Mouse (Mus musculus): ENCODE results near the gene Stambpl1. TPM values are rescaled to one million over a fixed set of nuclear protein-coding genes. Genes with fewer than 3 reads are reported as not detected.

The Stambpl1 gene
- polyA plus RNA-seq, 1 experiment, result 2.2 TPM

DNA sequence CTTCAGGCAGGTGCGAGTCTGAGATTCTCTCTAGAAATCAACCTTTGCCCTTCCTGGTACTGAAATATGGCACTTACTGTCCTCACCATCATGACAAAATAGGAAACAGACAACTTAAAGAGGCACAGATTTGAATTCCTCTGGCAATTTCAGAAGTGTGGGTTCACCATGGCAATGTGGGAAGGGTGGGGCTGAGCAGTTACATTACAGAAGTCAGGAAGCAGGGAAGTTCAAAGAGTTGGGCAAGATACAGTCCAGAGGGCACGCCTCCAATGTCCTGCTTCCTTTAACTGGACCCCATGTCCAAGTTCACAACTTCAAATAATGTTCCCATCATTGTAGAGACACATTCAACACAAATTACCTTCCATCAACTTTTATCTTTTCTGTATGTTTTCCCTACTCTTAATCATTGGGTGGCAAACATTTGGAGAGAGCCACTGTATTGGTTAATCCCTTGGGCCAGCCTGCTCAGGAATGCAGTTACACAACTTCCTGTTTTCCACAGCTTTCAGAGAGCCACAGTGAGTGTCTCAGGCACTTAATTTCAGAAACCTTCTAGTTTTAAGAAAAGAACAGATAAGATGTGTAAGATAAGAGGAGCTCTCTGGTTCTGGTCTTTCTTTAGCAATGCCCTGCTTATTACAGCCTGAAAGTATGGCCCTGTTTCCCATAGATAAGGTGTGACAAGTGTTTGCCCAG, 70.4 kb downstream of the Stambpl1 start:
- no peak overlapping the region for H3K4me3 ChIP-seq (ENCODE audit: insufficient read depth, low read depth, low read length)
- peak; percentile 19 for DNase-seq
- WGBS, result 70% methylated on average over 2 of the region's 2 CpGs
- H3K36me3 ChIP-seq (ENCODE audit: control insufficient read depth, insufficient read depth, low read length), result no peaks in the 10 kb centered on the region
- H3K27ac ChIP-seq (ENCODE audit: insufficient read depth, low read depth, low read length), result peak overlapping the region; percentile 64; the same call in 1 of the 2 replicates
- no peak for TF ChIP-seq CTCF (conservative IDR thresholded peaks at IDR 0.05; ENCODE audit: insufficient read depth, insufficient read length, low read depth, low read length)
- TF ChIP-seq POLR2A (IDR thresholded peaks at IDR 0.05; ENCODE audit: low read depth, low read length), result no peak
- H3K27me3 ChIP-seq (replicated peaks; ENCODE audit: control insufficient read depth, insufficient read depth, low read length), result no peaks in the 10 kb centered on the region
- H3K4me1 ChIP-seq (ENCODE audit: control insufficient read depth, insufficient read depth, low read length), result 0 out of 2 replicates have a peak, but pooled peaks cover 6% of the 10 kb centered on the region

DNA sequence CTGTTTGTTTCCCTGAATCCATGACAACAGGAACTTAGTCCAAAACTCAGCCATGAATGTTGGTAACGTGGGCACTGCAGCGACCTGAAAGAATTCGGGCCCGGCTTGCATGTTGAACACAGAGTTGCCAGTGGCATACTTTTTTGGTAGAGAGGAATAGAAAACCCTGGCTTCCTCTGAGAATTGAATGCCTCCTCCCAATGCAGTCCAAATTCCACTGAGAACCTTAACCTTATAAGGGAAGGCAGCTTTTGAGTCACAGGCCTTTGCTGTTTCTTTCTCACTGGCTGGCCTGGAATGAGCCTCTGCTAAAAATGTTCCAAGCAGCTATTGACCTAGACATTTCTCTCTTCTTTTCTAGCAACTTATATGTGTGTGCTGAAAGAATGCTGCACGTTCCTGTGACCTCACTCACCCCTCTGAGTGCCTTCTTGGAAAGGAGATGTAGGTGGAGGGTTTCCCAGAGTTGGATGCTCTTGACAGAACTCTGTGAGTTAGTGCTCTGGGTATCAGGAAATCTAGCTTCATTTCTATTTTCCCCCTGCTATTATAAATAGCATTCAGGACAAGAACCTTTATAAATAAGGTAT, 73.7 kb downstream of the Stambpl1 start:
- Histone ChIP-seq H3K27me3 (replicated peaks; ENCODE audit: control insufficient read depth, insufficient read depth, low read length) (no peaks in the 10 kb centered on the region), H3K27ac (ENCODE audit: insufficient read depth, low read depth, low read length) (peak overlapping the region; percentile 39), H3K36me3 (ENCODE audit: control insufficient read depth, insufficient read depth, low read length) (no peaks in the 10 kb centered on the region), H3K4me1 (ENCODE audit: control insufficient read depth, insufficient read depth, low read length) (0 out of 2 replicates have a peak, but pooled peaks cover 6% of the 10 kb centered on the region), H3K4me3 (ENCODE audit: insufficient read depth, low read depth, low read length) (no peak overlapping the region)
- peak; percentile 21 for DNase-seq
- no peak for TF ChIP-seq POLR2A (IDR thresholded peaks at IDR 0.05; ENCODE audit: low read depth, low read length)
- TF ChIP-seq CTCF (conservative IDR thresholded peaks at IDR 0.05; ENCODE audit: insufficient read depth, insufficient read length, low read depth, low read length), result no peak
- 38% methylated on average over 5 of the region's 5 CpGs for WGBS

DNA sequence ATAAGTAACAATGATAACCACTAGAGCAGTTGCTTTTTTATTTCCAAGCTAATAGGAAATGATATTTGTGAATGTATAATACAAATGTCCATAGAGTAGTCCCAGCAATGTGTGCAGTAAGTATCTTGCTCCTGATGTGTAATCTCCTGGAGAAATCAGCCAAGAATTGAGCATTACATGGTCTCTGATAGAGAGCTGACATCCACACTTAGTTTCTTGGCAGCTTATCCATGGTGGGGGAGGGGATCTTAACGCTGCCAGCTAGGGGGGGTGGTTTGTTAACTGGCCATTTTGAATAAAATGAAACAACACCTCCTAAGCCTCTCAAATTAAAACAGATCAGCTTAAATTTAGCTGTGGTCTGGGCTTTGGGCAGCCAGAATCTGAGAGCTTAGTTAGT, 77.0 kb downstream of the Stambpl1 start:
- 0 out of 2 replicates have a peak, but pooled peaks cover 6% of the 10 kb centered on the region for H3K4me1 ChIP-seq (ENCODE audit: control insufficient read depth, insufficient read depth, low read length)
- no peak overlapping the region for H3K4me3 ChIP-seq (ENCODE audit: insufficient read depth, low read depth, low read length)
- 30% methylated on average over 1 of the region's 1 CpGs for WGBS
- no peaks in the 10 kb centered on the region for H3K27me3 ChIP-seq (replicated peaks; ENCODE audit: control insufficient read depth, insufficient read depth, low read length)
- no peaks in the 10 kb centered on the region for H3K36me3 ChIP-seq (ENCODE audit: control insufficient read depth, insufficient read depth, low read length)
- no peak for DNase-seq
- TF ChIP-seq POLR2A (IDR thresholded peaks at IDR 0.05; ENCODE audit: low read depth, low read length), result no peak
- TF ChIP-seq CTCF (conservative IDR thresholded peaks at IDR 0.05; ENCODE audit: insufficient read depth, insufficient read length, low read depth, low read length), result no peak
- H3K27ac ChIP-seq (ENCODE audit: insufficient read depth, low read depth, low read length), result no peak overlapping the region

DNA sequence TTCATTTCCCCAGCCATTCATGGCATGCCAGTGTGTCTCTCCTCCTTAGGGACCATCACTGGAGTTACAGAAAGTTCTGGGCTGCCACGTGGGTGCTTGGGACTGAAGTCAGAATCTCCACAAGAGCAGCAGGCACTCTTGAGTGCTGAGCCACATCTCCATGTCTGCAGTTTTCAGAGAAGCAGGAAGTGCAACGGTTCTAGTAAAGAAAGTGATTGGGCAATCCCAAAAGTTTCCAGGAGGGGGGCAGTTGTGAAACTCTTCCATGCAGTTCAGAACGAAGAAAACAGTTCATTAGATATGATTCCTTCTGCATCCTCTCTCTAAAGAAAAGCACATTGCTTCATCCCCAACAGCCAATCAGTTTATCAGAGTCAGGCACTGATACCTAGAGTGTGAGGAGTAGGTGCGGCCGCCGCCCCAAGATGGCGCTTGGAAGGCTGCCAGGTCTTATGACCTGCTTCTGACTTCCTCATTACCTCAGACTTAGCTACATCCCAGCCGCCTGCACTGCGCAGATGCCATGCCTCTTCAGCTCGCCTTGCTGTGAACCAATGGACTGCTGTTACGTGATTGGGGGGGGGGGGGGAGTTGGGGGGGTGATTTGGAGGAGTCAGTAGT, 78.2 kb downstream of the Stambpl1 start:
- Histone ChIP-seq H3K27ac (ENCODE audit: insufficient read depth, low read depth, low read length) (no peak overlapping the region), H3K4me3 (ENCODE audit: insufficient read depth, low read depth, low read length) (no peak overlapping the region), H3K36me3 (ENCODE audit: control insufficient read depth, insufficient read depth, low read length) (no peaks in the 10 kb centered on the region), H3K4me1 (ENCODE audit: control insufficient read depth, insufficient read depth, low read length) (0 out of 2 replicates have a peak, but pooled peaks cover 6% of the 10 kb centered on the region), H3K27me3 (replicated peaks; ENCODE audit: control insufficient read depth, insufficient read depth, low read length) (no peaks in the 10 kb centered on the region)
- 82% methylated on average over 11 of the region's 11 CpGs for WGBS
- TF ChIP-seq POLR2A (IDR thresholded peaks at IDR 0.05; ENCODE audit: low read depth, low read length) (no peak), CTCF (conservative IDR thresholded peaks at IDR 0.05; ENCODE audit: insufficient read depth, insufficient read length, low read depth, low read length) (no peak)
- no peak for DNase-seq

DNA sequence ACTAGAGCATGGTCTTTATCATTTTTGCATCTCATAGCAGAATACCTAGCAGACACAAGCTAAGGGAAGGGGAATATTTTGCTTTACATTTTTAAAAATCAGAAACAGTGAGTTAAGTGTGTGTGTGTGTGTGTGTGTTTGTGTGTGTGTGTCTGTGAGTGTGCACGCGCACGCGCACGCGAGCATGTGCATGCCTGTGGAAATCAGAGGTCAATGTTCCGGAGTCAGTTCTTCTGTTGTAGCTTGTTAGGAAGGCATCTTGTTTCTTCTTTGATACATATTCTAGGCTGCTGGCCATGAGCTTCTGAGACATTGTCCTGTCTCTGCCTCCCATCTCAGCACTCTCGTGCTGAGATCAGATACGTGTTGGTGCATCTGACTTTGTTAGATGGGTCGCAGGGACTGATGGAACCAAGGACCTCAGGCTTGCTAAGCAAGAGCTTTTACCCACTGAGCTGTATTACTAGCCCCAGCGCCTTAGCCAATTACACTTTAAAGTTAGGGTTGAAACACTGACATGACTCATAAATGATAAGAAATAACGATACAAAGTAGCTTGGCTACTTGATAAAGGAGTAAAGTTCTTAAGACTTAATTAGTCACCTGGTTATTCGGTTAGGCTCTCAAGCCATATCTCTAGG, 78.9 kb downstream of the Stambpl1 start:
- no peaks in the 10 kb centered on the region for H3K27me3 ChIP-seq (replicated peaks; ENCODE audit: control insufficient read depth, insufficient read depth, low read length)
- TF ChIP-seq CTCF (conservative IDR thresholded peaks at IDR 0.05; ENCODE audit: insufficient read depth, insufficient read length, low read depth, low read length) (no peak), POLR2A (IDR thresholded peaks at IDR 0.05; ENCODE audit: low read depth, low read length) (no peak)
- H3K4me1 ChIP-seq (ENCODE audit: control insufficient read depth, insufficient read depth, low read length), result no peaks in the 10 kb centered on the region
- H3K4me3 ChIP-seq (ENCODE audit: insufficient read depth, low read depth, low read length), result no peak overlapping the region
- no peak overlapping the region for H3K27ac ChIP-seq (ENCODE audit: insufficient read depth, low read depth, low read length)
- 93% methylated on average over 13 of the region's 13 CpGs for WGBS
- no peak for DNase-seq
- H3K36me3 ChIP-seq (ENCODE audit: control insufficient read depth, insufficient read depth, low read length), result no peaks in the 10 kb centered on the region

DNA sequence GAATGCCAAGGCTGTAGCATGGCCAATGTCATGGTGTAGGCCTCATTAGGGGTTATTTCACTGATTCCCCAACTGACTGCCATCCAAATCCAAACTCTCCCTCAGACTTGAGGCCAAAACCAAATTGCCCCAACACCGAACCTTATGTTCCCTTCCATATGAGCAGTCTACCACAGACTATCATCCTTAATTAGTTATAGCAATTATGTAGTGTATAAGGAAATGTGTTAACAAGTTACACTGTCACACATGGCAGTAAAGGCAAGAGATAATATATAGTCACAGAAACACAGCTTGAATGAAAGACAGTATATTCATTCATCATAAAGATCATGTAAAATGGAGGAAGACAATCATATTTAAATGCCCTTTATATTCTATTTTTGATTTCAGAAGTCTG, 81.0 kb downstream of the Stambpl1 start:
- H3K4me3 ChIP-seq (ENCODE audit: insufficient read depth, low read depth, low read length), result no peak overlapping the region
- no peaks in the 10 kb centered on the region for H3K4me1 ChIP-seq (ENCODE audit: control insufficient read depth, insufficient read depth, low read length)
- no peaks in the 10 kb centered on the region for H3K36me3 ChIP-seq (ENCODE audit: control insufficient read depth, insufficient read depth, low read length)
- no peak overlapping the region for H3K27ac ChIP-seq (ENCODE audit: insufficient read depth, low read depth, low read length)
- TF ChIP-seq POLR2A (IDR thresholded peaks at IDR 0.05; ENCODE audit: low read depth, low read length) (no peak), CTCF (conservative IDR thresholded peaks at IDR 0.05; ENCODE audit: insufficient read depth, insufficient read length, low read depth, low read length) (no peak)
- 100% methylated on average over 1 of the region's 1 CpGs for whole genome bisulfite sequencing
- no peaks in the 10 kb centered on the region for H3K27me3 ChIP-seq (replicated peaks; ENCODE audit: control insufficient read depth, insufficient read depth, low read length)
- no peak for DNase-seq
